Mouse (Mus musculus) skeletal muscle tissue, adult 2 months (tissue): Measurements from ENCODE around the gene Cngb1.

Experiments used
- DNase-seq: peaks from one replicate; pipeline ENCODE4 v3.0.0-alpha.2; 2012; ENCODE audit warnings: low read depth, low spot score

Cngb1 gene

DNA sequence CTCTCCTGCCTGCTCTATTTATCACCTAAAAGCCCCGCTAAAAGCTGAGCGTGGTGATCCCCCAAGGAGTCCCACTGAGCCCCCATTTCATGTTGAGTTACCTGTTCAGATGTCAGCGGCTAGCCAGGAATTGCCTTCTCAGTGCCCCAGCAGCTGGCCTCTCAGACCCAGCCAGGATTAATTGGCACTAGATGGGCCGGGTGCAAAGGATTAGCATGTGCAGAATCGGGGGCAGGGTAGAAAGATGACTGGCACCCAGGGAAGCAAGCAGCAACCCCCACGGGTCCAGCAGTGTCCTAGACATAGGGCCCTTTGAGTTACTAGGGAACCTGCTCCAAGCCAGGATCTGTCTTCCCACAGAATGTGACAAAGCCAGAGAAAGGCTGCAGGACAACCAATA is at the start of gene Cngb1:
Cngb1 (minus strand) TSS at position 155 of the 400 bp plus-strand sequence.
- no peak for DNase-seq

DNA sequence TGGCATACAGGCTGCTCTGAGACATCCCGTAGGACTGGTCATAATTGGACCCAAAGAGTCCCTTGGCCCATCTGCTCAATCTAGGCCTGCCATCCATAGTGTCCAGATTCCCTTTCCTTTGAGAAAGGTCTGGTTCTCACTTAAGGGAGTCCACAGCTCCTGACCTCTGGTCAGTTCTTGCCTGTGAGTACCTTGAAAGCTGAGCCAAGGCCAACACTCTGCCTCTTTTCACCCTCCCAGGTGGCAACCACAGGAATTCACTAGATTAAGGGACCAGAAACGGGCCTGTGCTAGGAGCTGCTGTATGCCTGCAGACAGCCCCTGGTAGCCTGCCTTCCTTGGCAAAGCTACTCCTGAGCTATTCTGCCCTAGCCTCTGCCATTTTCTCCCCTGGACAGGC is 48.2 kb upstream of the Cngb1 start:
- DNase-seq: no peak

DNA sequence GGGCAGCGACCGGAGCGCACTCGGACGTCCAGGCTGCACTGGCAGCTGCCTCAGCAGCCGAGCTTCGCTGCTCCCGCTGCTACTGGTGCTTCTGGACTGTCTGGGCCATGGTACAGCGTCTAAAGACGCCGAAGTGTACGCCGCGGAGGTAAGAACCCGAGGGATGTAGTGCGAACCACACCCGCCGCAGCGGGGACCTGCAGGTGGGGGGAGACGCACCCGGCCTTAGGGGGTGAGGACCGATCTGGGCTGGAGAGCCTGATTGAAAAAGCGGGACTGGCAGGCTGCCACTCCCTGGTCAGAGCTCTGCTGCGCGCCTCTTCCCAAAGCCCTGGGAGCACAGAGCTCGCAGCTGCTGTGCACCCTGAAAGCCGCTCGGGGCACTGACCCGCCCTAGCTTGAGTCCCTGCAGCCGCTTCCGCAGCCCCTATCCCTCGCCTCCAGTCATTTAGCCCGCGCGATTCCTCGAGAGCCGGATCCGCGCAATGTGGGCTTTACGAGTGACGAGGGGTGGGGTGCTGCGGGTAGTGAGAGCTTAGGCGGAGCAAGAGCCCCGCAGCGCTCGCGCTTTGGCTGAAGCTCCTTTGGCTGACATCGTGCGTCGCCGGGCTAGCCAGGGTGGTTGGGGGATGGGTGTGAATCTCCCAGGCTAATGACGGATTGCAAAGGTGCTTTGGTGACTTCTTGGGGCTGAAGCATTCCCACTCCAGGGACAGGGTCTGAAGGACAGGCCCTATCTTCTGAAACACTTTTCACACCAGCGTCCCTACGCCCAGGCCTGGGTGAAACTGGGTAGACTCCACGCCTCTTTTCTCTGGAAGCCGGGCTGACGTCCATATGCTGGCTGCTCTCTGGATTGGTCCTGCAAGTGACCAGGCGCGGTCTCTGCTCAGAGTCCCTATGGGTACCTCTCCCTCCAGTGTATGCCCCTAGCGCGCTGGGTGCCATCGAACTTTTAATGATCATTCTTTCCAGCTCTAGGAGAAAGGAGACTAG is 46.8 kb upstream of the Cngb1 start:
- no peak for DNase-seq

DNA sequence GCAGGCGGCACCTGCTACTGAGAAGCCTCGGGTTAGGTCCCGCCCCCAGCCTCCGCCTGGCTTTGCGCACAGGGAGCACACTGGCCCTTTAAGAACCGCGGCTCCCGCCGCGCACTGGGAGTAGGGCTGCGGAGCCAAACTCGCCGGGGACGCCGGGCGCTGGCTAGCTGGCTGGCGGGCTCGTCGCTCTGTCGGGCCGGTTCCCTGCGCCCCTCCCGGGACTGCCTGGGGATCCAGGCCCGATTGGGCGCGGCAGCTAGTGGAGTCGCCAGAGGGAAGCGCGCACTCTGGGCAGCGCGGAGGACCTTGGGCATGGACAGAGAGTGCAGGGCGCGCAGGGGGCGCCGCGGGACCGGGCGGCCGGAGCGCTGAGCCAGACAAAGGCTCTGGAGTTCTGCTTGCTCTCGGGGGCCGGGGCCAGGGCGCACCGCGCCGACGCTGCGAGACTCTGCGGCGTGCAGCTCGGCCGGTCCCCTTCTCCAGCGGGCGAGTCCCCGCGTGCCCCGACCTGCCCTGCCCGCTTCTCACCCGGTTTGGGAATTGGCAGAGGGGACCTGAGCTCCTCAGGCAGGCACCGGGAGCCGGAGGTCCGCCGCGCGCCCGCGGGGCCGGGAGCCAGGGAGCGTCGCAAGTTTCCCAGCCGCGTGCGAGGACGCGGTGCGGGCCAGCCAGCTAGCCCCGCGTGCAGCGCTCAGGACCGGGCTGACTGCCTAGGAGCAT is 45.9 kb upstream of the Cngb1 start, which contains the start of gene Mmp15:
Mmp15 (plus strand) TSS at position 118 of the 720 bp plus-strand sequence.
- DNase-seq: peak; percentile 69

DNA sequence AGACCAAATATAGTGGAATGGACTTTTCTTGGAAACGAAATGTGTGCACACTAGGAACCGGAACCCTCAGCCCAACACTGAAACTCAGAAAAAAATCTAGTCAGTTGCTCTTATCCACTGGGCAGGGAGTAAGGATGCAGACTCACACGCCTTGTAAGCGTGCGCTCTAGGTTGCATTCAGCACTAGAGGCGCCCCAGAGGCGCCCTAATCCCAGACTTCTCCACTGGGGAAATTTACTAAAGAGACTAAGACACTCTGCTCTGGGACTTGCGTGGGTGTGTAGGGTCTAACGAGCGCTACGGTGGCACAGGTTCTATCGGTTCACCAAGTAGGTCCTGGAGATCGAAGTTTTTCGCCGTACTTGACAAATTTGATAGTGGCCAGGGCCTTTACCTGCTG is 45.1 kb upstream of the Cngb1 start:
- peak; percentile 33 for DNase-seq

DNA sequence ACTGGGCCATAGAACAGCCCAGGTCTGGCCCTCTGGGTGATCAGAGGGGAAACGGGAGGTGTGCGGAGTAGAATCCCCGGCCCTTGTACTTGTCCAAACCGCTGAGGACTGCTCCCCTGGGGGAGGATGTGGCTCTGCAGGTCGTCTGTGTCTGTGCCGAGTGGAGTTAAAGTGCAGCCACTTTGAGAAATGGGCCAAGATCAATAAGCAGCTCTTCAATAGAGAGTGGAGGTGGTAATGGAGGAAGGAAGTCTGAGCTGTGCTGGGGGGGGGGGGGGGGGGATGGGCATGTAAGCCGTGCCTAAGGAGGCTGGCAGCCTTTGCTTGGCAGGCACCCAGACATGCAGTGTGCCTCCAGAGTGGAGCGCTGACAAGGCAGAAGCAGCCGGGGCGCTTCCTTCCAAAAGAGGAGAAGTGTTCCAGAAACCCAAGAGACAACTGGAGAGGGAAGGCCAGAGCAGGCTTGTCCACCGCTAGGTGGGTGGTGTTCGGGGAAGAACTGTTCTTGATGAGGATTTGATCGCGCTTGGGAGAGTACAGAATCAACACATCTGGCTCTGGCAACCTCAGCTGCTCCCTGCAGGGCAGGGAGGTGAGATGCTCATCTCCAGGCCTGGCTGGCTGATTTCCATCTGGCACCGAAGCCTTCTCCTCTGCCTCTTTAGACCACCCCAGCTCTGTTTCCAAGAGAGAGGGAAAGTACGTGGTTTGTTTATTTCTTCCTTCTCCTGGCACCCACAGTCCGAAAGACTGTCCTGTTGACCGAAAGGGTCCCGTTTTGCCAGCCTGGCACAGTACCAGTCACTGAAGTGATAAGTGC is 42.6 kb upstream of the Cngb1 start:
- peak; percentile 67 for DNase-seq

DNA sequence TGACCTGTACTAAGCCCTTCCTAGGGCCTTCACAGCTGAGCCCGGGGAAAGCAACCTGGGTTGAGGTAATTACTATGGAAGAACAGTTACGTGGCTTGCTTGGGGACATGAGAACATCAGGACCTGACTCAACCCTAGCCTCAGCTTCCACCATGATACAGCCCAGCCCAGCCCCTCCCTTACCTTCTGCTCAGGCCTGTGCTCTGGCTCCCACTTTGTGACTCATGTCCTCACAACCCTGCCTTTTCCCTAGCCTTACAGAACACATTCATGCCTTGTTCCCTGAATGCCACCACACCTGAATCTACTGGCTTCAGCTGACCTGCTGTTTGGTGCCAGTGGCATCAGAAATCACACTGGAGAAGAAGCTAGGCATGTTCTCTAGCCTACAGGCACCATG is 42.0 kb upstream of the Cngb1 start:
- DNase-seq: no peak

DNA sequence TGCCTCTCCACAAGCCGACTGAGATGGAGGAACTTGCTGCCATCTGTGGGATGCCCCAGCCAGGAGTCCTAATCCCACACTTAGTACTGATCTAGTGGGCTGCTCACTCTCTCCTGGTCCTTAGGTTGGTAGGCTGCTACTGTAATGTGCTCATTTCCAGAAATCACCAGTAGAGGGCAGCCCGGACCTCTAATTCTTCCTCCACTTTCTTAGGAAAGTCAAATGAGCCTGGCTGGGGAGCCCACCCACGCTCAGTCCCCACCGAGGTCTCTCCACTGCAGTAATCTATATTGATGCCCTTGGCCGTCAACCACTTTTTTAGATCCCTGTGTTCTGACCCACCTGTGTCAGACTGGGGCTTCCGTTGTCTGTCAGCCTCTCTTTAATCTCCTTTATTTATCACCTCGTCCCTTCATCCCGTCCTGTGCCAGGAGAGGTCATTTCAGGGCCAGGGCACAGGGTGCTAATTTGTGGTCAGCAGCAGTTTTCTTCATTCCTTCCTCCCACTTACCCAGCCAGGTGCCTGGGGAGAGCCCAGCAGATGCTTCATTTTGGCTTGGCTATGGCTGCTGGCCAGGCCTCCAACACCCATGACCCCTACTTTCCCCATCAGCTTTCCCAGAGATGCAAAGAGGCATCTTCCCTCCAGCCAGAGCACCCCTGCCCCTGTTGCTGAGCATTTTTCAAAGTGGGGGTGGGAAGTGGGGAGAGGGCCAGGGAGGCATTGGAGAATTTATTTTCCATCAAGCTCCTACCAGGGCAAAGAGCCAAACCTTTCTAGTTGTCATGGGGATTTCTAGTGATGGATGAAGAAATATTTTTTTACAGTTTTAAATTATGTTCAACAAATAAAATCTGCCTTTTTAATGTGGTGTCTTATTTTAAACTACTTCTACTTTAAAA is 40.5 kb upstream of the Cngb1 start:
- peak; percentile 34 for DNase-seq

DNA sequence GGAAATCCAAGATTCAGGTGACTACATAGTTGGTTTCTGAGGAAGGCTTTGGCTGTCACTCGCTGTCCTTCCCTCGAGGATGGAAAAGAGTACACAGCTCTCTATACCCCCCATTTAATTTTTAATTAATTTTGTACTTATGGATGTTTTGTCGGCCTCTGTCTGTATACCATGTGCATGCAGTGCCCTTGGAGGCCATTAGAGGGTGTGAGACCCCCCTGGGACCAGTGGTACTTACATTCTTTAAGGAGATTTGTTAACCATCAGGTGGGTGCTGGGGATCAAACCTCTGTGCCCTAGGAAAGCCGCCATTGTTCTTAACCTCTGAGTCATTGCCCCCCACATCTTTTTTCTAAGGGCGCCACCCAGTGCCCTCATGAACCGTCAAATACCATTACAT is 38.3 kb upstream of the Cngb1 start:
- no peak for DNase-seq

DNA sequence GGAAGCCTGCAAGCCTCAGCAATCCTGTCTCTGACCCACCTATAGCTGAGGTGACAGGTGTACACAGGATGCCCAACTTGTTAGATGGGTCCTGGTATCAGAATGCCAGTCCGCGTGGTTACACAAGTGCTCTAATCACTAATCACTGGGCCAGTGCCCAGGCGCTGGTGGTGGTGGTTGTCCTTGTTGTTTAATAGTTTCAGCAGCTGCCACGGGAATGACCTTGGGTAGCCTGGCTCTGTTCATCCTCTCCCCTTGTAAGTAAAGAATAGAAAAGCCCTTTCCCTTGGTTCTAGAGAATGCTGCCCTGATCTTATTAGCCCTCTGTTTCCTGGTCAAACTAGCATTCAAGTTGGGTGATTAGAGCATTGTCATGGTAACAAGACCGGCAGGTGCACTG is 35.3 kb upstream of the Cngb1 start:
- no peak for DNase-seq

DNA sequence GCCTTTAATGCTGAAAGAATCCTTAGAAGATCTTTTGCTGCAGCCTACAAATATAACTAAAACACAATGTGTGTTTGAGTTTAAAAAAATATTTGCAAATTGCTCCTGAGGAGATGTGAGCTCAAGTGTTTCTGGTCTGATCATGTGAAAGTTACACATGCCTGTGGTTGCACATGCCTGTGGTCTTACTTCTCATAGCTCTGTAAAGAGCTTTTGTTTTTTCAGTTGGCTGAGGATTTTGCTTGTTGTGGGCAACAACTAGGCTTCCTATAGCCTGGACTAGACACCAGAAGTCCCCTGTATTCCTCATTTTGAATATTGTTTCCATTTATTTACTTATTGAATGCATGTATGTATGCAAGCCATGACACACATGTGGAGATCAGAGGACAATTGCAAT is 30.0 kb upstream of the Cngb1 start:
- no peak for DNase-seq

DNA sequence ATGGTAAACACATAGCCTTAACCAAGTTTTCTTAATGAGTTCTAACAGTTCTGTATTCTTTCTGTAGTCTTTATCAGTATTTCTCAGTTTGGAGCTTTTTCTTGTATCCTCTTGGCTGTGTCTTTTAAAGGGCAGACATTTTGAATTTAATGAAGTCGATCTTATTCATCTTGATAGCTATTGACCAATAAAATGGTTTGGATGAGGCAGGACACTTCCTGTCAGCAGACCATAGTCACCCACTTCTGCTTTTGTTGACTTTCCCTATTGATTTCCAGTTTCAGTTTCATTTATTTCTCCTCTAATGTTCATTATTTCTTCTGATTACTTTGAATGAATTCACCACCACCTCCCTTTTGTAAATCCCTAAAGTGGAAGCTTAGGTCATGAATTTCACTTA is 29.3 kb upstream of the Cngb1 start:
- DNase-seq: no peak

DNA sequence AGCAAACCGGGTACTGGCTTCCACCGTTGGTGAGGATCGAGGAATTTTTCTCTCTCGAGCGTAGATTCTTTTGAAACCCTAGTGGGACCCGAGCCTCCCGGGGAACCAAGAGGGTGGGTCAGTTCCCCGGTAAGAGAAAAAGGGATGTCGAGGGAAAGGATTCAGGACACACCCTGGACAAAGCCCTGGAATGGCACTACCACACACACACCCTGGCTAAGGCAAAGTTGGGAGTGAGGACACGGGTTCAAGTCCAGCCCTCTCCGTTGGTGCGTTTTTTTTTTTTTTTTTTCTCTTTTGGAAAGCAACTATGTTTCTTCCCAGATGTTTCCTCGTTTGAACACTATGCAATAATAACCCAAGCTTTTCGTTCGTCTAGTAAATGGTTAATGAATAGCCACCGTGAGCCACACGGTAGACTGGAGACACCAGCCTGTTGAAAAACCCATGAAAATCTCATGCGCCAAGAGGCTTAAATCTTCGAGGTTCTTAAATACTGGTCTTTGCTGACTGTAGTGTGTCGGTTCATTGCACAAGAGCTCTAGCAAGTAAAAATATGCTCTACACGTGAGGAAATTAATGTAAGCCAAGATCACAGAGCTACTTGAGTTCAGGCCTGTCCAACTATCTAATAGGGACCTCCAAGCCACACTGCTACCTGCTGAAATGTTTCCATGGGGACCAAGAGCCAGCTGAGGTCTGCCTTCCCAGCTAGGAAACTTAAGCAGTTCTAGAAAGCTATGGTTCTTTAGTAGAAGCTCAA is 26.2 kb upstream of the Cngb1 start:
- DNase-seq: no peak

DNA sequence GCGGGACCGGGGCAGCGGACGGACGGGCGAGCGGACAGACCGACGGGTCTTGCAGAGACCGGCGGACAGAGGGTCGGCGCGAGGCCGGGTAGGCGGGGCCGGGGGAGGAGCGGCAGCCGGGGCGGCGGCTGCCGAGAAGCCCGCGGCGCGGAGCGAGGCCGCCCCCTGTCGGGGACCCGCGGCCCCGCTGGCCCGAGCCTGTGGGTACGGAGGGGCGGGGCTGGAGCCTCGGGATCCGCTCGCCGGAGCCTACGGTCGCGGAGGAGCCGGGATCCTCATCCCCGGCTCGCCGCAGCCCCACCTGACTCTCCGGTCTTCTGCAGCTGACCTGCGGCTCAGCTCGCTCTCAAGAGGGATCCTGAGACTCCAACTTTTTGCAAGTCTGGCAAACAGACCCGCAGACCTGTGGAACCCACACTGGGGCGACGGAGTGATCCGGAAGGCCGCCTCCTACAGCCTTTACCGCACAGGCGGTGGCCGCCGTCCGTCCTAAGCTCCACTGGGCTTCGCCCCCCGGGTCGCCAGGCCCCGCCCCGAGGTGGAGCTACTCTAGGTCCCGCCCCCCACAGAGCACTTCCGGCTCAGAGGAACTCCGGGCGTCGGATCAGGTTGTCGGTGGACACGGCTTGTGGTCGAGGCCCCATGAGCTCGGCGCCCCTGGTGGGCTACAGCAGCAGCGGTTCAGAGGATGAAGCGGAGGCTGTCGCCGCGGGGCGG is 25.5 kb upstream of the Cngb1 start, which contains the start of the genes Zfp319 and Usb1:
Zfp319 (minus strand) TSS at position 231 of the 717 bp plus-strand sequence.
Usb1 (plus strand) TSS at position 565 of the 717 bp plus-strand sequence.
- peak; percentile 88 for DNase-seq

DNA sequence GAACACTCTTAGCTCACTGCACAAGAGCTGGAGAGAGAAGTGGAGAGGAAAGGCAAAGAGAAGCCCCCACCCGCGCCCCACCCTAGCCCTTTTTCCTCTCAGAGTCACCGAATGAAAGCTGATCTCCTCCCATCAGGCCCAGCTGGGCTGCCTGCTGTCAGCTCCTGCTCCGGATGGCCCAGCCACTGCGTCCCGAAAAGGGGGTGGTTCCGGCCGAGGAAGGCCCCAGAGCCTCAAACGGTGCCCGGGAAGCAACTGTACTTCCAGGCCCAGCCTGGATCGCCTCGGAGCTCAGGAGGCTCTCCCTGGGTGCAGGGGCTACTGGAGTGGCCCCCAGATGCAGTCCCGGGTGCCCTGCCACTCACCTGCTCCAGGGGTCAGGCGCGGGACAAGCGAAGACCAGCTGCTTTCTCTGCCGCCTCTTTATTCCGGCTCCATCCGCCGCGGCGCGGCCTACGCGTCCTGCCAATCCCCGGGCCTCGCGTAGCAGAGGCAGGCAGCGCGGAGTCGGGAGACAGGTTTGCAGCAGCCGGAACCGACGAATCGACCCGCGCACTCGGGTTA is 24.9 kb upstream of the Cngb1 start:
- peak; percentile 42 for DNase-seq

DNA sequence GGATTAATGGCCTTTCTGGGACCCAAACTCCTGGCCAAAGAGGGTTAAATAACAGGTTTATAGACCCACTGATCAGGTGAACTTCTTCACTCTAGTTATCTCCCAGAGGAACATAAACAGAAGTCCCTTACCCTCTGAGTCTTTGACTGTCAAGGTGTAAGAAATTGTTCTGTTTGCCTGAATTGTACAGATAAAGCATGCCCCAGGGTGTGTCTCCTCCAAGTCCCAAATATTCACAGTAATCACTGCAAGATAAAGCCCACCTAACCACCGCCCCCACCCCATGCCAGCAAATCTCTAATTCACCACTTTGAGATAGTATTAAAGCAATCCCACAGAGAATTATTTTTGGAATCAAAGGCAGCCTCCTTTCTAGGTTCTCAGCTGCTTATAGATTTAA is 24.0 kb upstream of the Cngb1 start:
- no peak for DNase-seq

DNA sequence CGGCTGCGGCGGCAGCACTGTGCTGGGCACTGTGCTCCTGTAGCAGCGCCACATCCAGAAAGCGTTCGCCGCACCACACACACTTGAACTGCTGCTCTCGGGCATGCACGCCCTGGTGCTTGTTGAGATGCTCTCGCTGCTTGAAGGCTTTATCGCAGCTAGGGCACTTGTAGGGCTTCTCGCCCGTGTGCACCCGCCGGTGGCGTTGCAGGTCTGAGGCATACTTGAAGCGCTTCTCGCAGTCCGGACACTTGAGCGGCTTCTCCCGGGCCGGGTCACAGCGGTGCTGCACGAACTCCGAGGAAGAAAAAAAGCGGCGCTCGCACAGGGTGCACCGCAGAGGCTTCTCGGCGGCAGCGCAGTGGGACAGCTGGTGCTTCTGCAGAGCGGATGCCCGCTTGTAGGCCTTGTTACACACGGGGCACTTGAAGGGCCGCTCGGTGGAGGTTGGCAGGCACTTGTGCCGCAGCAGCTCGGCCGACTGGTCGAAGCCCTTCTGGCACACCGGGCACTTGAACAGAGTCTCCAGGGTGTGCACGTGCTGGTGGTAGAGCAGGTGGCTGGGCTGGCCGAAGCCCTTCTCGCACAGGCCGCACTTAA is 21.6 kb upstream of the Cngb1 start:
- DNase-seq: no peak

DNA sequence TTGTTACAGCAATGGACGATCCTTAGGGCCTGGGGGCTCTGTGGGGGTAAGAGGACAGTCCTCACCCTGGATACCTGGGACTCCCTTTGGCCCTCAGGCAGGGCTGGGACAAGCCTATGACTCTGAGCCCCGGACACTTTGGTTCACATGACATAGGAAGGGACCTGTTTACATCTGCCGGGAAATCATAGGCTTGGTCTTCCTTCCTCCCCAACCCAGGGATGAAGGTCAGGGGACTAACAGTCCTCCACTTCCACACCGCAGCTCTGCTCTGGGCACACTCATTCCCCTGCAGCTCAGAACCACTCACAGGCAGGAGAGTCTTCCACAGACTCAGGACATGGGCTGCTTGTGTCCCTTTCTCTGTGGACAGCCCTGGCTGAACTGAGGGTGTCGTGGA is 20.4 kb upstream of the Cngb1 start:
- DNase-seq: no peak
